Mouse (Mus musculus) regulatory T cell (primary cell): ENCODE measurements at regions not wholly inside any gene's neighbourhood (a gene's known extent, or its start where the extent isn't known, plus 50 kb on each side); places are given as distances from the start of the nearest gene placed in this dataset.

Experiments
- in situ Hi-C: fragments of 300-600 bp; cut with MboI, MseI; formaldehyde crosslinking; loops from one replicate; pipeline ENCODE4 v1.15.1; 2025; ENCODE audit warnings: high pct_unique_total_duplicates

GRCm38 (mm10) chr11:50547776-50548175, 54.1 kb upstream of the Adamts2 start:
- in situ Hi-C loops: no loop called here

DNA sequence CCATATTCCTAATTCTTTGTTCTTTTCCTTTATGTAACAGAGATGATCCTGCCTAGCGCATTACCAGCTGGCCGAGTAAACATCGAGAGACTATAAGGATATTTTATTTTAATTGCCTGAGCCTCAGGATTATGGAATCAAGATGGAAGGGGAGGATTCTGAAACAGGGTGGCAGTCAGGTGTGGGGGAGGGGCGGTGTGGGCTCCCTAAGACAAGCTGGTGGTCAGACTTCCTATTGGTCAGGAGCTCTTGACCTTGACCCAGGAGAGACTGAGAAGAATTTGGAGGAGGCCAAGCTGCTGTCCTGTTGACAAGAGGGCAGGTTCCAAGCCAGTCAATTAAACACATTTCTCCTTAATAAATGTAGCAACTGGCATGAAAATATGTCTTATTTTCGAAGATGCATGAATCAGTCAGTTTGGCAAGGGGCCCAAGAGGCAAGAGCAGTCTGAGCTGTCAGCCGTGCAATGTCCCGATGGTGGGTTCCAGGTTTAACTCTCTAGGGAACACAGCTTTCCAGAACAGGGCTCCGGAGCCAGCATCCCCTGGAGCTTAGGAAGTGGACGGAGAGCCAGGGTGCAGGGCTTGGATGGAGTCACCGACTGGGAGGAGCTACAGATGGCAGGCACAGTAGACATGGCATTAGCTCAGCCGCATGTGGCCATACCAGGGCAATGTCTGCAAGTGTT, 55.3 kb upstream of the Adamts2 start:
- in situ Hi-C loops: no loop called here

DNA sequence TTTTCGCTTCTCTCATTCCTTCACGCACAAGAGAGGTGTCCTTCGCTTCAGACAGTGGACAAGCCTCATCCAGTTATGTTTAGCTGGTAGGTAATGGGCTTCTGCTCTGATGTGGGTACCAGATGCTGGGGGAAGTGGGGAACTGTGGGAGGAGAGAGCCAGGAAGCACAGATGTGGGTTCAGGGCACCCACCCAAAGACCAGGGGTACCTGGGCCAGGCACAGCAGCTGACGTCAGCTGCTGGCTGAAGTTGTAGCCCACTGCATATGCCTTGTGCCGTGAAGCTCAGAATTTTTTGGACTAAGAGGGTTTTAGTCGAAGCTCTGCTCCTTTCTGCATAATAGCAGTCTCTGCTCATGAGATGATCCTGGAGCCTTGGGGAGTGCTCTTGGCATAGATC, 56.5 kb upstream of the Adamts2 start:
- in situ Hi-C loops: no loop called here

- in situ Hi-C loops: no loop called here
Measured at GRCm38 (mm10) chr11:50540136-50540535, 61.7 kb upstream of the Adamts2 start.

DNA sequence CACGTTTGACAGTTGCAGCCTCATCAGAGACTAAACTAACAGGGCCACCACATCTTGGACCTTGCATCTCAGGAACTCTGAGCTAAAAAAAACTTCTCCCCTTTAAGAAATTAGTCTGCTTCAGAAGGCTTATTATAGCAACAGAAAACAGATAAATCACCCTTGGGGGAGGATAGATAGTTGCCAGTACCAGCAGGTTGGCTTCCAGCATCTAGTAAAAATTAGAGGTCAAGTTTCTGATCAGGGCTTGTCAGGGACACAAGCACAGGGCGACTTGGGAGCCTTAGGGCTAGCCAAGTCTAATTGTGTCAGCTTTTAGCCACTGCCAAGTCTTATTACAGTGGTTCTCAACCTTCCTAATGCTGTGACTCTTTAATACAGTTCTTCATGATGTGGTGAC, 67.6 kb upstream of the Adamts2 start:
- in situ Hi-C loops: no loop called here

DNA sequence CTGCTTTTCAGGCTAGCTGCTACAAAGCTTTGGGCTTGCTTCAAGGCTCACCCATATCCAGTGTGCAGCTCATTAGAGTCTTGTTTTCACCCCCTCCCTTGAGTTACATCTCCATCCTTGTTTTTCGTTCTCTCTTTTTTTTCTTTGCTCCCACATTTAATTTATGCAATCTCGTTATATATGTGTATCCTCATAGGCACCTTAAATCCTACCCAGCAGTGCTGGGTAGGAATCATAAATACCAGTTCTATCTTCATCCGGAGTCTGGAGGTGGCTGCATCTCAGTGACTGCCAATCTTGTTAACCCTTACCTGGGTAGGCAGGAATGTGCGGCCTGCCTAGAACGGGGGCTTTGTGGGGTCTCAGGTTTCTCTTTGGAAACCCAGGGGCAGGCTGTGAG, 74.0 kb upstream of the Adamts2 start:
- in situ Hi-C loops: no loop called here

GRCm38 (mm10) chr11:50520162-50520561, 81.7 kb upstream of the Adamts2 start:
- in situ Hi-C loops: no loop called here

DNA sequence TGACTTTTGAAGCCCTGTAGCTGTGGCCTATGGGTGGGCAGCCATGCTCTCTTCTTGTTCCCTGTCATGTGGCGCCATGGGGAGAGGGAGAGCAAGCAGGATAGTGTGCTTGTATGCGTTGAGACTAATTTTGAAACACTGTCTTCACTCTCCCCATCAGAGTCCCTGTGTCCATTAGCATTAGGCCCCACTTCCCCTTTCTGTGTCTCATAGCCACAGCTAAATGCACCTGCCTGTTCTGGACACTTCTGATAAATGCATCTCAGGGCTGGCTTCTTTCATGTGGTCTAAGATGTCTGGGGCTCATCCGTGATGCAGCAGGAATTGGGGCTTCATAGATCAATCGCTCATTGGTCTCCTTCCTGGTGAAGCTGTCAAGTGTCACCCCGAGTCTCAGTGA, 77.0 kb upstream of the Rufy1 start:
- in situ Hi-C loops: no loop called here

DNA sequence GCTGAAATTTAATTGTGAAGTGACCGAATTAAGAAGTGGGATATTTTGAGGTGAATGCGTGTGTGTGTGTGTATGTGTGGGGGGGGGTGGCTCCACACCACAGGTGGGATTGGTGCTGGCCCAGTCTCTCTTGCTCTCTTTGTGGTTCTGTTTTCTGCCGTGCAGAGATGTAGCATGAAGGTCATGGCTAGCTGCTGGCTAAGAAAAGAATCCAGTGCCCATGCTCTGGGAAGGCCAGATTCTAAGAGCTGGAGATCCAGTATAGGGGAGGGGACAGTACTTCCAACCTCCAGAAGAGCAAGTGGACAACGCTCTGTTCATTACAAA, 76.5 kb upstream of the Rufy1 start:
- in situ Hi-C loops: no loop called here

GRCm38 (mm10) chr11:50506820-50507497, 76.0 kb upstream of the Rufy1 start:
- in situ Hi-C loops: no loop called here

DNA sequence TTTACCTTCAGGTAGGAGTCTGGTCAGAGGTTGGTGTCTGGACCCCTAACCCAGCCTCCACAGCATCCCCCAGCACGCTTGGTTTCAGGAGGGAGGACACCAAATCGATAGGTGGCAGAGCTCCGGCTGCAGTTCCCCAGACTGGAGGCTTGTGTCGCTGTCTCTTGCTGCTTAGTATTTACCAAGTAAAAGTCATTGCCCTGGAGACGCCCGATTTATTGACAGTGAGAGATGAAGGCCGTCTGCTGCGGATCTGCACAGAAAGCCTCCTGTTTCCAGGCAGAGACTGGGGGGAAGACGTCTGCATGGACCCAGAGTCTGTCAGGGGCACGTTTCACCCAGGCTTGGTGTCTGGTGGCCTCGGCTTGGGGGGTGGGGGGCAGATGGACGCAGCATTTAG, 70.4 kb upstream of the Rufy1 start:
- in situ Hi-C loops: loop anchor here (5.0 kb wide), 1 partner anchor 744 kb away; no protein-coding TSS in a partner anchor

DNA sequence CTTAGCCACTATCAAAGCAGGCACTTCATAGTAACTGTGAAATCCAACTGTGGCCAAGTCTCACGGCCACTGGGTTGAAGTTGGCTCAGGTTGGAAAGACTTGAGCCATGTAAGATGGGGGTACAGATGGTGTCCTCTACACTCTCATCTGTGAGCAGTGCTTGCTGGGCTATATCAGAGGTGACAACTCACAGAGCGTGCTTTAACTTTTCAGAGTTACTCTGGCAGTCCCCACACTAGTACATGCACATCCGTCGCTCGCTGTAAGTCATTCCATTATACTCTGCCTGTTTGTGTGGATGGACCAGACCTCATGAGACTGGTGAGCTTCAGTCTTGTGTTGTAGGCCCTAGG, 62.2 kb upstream of the Rufy1 start:
- in situ Hi-C loops: no loop called here

DNA sequence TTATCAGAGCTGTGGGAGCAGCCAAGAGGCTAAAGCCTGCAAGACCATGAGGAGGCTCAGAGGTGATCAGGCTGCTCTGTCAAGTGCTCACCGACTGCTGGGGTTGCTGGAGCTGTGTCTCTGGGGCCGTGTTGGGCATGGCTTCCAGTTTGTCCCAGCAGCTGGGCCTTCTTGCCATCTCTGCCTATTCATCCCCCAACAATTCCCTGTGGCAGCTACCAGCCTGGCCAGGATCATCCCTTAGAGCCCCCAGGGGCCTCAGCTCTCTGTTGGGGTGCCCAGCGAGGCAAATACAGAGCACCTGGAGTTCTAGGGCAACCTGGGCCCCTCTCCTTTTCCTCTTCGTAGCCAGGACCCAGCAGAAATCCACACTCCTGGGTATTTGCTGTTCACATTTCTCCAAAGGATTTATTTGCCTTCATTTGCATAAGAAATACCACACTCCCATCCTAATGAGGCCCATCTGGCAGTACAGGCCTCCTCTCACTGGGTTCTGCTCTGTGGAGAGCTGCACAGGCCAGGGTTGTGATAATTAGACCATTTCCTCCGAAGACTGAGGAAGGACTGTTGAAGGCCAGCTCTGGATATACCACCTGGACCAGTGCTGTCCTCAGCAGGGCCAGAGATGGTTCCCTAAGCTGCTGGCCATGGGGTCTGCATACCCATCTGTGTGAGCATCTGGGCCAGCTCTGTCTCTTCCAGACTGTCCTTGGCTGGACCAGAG, 61.6 kb upstream of the Rufy1 start:
- in situ Hi-C loops: no loop called here

GRCm38 (mm10) chr11:50483821-50484220, 52.9 kb upstream of the Rufy1 start:
- in situ Hi-C loops: no loop called here

- in situ Hi-C loops: no loop called here
Measured at GRCm38 (mm10) chr11:50483116-50483515, 52.2 kb upstream of the Rufy1 start.

- in situ Hi-C loops: no loop called here
Measured at GRCm38 (mm10) chr11:50482607-50483006, 51.7 kb upstream of the Rufy1 start.
